Mouse (Mus musculus) kidney, embryonic 14.5 days (tissue): ENCODE measurements around the gene 2310022A10Rik. TPM values are rescaled to one million over a fixed set of nuclear protein-coding genes. Genes with fewer than 3 reads are reported as not detected.
A peak's percentile ranks its signal among the peaks of the same experiment; 100 is the strongest.

Source experiments
- ATAC-seq: fragments of 200-750 bp; cut with Nextera tagmentation; 2 replicates; pipeline ENCODE4 v1.8.0; 2017; ENCODE audit warnings: moderate number of reproducible peaks, mild to moderate bottlenecking, moderate TSS enrichment, moderate library complexity; ENCODE audit not compliant: low FRiP score, low TSS enrichment
- H3K27ac ChIP-seq: fragments of 300-500 bp; sonication (generic); 2 replicates; pipeline ENCODE4 v1.5.1; 2014; ENCODE audit warnings: low read depth, mild to moderate bottlenecking, low read length, moderate library complexity, mixed read lengths
- H3K27me3 ChIP-seq: fragments of 300-500 bp; sonication (generic); 2 replicates; pipeline ENCODE4 v1.6.1; 2014; ENCODE audit warnings: mild to moderate bottlenecking, low read length; ENCODE audit not compliant: control insufficient read depth, insufficient read depth
- H3K36me3 ChIP-seq: fragments of 300-500 bp; sonication (generic); 2 replicates; pipeline ENCODE4 v1.6.1; 2014; ENCODE audit warnings: low read length, mixed read lengths; ENCODE audit not compliant: control insufficient read depth, insufficient read depth
- H3K4me1 ChIP-seq: fragments of 300-500 bp; sonication (generic); 2 replicates; pipeline ENCODE4 v1.6.1; 2014; ENCODE audit warnings: low read length, mixed read lengths; ENCODE audit not compliant: control insufficient read depth, insufficient read depth
- H3K4me2 ChIP-seq: fragments of 300-500 bp; sonication (generic); replicated peaks from 2 replicates; pipeline ENCODE4 v1.6.1; 2014; ENCODE audit warnings: low read depth, mild to moderate bottlenecking, low read length
- H3K4me3 ChIP-seq: fragments of 300-500 bp; sonication (generic); 2 replicates; pipeline ENCODE4 v1.5.1; 2014; ENCODE audit warnings: mild to moderate bottlenecking, low read length
- H3K9ac ChIP-seq: fragments of 300-500 bp; sonication (generic); 2 replicates; pipeline ENCODE4 v1.6.1; 2014; ENCODE audit warnings: low read depth, mild to moderate bottlenecking, low read length, moderate library complexity
- H3K9me3 ChIP-seq: fragments of 300-500 bp; sonication (generic); 2 replicates; pipeline ENCODE4 v1.6.1; 2016; ENCODE audit warnings: low read length; ENCODE audit not compliant: control insufficient read depth
- WGBS: fragments of 180-500 bp; shearing (Covaris S2); extraction: QIAGEN DNeasy Blood & Tissue Kit; methylation state at CpG from one replicate; pipeline ENCODE4 v1.1.7; 2014; 5-methylcytosine and 5-hydroxymethylcytosine counted together
- polyA plus RNA-seq: library from polyadenylated mRNA; unstranded; fragments of >200 nt; fragmentation: Nextera tagmentation; extraction: Ambion mirVana; gene quantifications from 2 replicates; pipeline ENCODE4 v1.2.1, GENCODE M21; 2014

Gene 2310022A10Rik
- polyA plus RNA-seq, 1 experiment from 2014 or later = 21.4 TPM

DNA sequence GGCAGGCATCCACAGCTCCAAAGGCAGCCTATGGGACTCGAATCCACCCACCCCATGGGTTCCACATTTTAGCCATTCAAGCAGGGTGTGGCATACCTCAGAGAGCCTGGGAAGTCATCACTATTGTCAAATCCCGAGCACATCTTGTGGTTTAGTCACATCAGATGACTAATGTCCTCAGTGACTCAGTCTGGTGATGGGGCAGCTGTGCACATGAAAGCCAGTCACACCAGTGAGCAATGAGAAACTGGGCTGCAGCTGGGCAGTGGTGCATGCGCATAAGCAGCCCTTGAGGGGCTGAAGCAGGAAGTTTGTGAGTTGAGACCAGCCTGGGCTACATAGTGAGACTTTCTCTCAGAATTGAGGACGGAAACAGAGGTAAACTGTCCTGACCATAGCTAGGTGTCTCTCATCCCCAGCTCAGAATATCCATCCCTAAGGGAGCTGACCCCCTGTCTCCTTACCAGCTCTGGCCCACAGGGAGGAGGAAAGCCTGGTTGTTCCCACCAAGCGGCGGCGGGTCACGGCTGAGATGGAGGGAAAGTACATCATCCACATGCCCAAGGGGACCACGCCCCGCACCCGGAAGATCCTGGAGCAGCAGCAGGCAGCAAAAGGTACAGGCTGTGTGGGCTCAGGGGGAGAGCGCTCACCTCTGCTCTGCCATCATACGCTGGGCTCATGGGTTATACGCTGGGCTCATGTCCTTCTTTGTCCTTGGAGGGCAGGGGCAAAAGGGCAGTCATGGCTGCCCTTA, 21.3 kb downstream of the 2310022A10Rik start:
- ATAC-seq = no peak
- Histone ChIP-seq H3K9me3 (no peaks in the 10 kb centered on the region), H3K4me1 (no peaks in the 10 kb centered on the region), H3K36me3 (peaks cover 62% of the 10 kb centered on the region), H3K9ac (no peak overlapping the region), H3K4me2 (no peak overlapping the region), H3K4me3 (no peak overlapping the region), H3K27me3 (no peaks in the 10 kb centered on the region), H3K27ac (no peak overlapping the region)
- 90% methylated on average over 14 of the region's 14 CpGs for WGBS

DNA sequence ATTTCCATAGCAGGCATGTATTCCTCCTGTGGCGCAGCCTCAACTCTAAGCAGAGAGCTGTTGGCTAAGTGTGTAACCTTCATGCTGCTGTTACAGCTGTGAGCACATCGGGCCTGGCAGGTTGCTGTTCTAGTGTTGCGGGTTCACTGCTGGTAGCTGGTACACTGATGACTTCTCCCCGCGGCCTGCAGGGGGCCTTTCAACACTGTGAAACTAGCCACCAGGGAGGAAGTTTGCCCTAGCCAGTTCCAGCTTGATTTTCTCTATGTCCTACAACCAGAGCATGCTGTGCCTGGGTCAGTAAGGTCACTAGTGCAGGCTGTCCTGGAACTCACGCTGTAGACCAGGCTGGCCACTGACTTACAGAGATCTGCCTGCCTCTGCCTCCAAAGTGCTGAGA, 23.9 kb downstream of the 2310022A10Rik start:
- H3K27ac ChIP-seq = no peak overlapping the region
- no peaks in the 10 kb centered on the region for H3K27me3 ChIP-seq
- H3K36me3 ChIP-seq = peaks cover 67% of the 10 kb centered on the region
- H3K4me2 ChIP-seq = no peak overlapping the region
- ATAC-seq = 0 out of 2 replicates have a peak, but pooled peaks have one; percentile 24
- no peaks in the 10 kb centered on the region for H3K9me3 ChIP-seq
- 74% methylated on average over 6 of the region's 6 CpGs for WGBS
- no peak overlapping the region for H3K9ac ChIP-seq
- H3K4me1 ChIP-seq = no peaks in the 10 kb centered on the region
- no peak overlapping the region for H3K4me3 ChIP-seq

GRCm38 (mm10) chr7:27577589-27577988, 24.6 kb downstream of the 2310022A10Rik start:
- Histone ChIP-seq H3K4me1 (no peaks in the 10 kb centered on the region), H3K9me3 (no peaks in the 10 kb centered on the region), H3K4me3 (no peak overlapping the region), H3K9ac (no peak overlapping the region), H3K27ac (no peak overlapping the region), H3K36me3 (peaks cover 67% of the 10 kb centered on the region), H3K4me2 (no peak overlapping the region), H3K27me3 (no peaks in the 10 kb centered on the region)
- WGBS = 93% methylated on average over 6 of the region's 6 CpGs
- no peak for ATAC-seq

DNA sequence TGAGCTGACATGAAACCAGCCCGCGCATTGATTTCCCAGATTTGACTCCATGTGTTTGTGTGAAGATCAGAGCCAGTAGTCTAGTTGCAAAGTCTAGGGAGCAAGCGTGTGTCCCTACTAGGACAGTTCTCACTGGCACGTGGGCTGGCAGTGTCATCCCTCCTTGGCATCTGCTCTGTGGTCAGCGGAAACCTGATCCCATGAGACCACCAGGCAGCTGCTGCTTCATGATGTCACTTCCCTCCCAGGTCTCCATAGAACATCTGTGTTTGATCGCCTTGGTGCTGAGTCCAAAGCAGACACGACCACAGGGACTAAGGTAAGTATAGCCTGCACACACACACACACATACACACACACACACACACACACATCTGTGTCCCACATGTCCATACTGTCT, 25.4 kb downstream of the 2310022A10Rik start:
- Histone ChIP-seq H3K4me2 (no peak overlapping the region), H3K9ac (no peak overlapping the region), H3K27me3 (no peaks in the 10 kb centered on the region), H3K36me3 (peaks cover 70% of the 10 kb centered on the region), H3K27ac (no peak overlapping the region), H3K9me3 (no peaks in the 10 kb centered on the region), H3K4me1 (no peaks in the 10 kb centered on the region), H3K4me3 (no peak overlapping the region)
- WGBS = 85% methylated on average over 7 of the region's 7 CpGs
- no peak for ATAC-seq

DNA sequence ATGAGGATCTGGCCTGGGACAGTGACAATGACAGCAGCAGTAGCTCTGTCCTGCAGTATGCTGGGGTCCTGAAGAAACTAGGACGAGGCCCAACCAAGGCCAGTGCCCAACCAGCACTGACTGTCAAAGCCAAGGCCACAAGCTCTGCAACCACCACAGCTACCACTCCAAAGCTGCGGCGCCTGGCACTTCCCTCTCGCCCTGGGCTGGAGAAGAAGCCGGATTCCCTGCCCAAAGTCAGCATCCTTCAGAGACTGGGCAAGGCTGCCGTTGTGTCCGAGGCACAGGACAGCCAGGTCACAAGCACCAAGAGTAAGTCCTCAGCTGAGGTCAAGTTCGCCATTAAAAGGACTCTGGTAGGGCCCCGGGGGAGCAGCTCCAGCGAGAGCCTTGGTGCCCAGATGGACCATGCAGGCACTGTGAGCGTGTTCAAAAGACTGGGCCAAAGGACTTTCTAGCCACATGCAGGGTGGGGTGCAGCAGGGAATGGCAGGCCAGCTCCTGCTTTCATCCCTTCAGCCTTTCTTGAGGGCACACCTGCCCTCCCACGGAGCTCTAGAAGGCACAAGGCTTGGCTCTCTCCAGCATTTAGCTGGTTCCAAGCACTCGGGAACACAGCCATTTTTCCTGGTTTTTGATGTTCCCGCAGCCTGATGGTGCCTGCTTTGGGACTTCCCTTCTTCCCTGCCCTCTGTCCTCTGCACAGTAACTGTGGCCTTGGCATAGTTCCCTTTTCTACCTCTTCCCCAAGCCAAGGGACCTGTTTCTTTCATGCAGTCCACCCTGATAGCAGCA, 27.5 kb downstream of the 2310022A10Rik start:
- no peak overlapping the region for H3K27ac ChIP-seq
- no peaks in the 10 kb centered on the region for H3K9me3 ChIP-seq
- WGBS = 93% methylated on average over 14 of the region's 14 CpGs
- H3K4me3 ChIP-seq = no peak overlapping the region
- no peak for ATAC-seq
- no peak overlapping the region for H3K9ac ChIP-seq
- H3K36me3 ChIP-seq = peaks cover 65% of the 10 kb centered on the region
- no peak overlapping the region for H3K4me2 ChIP-seq
- H3K27me3 ChIP-seq = no peaks in the 10 kb centered on the region
- H3K4me1 ChIP-seq = no peaks in the 10 kb centered on the region

- H3K27me3 ChIP-seq = no peaks in the 10 kb centered on the region
- peaks cover 17% of the 10 kb centered on the region for H3K36me3 ChIP-seq
- H3K9ac ChIP-seq = no peak overlapping the region
- WGBS = 68% methylated on average over 2 of the region's 2 CpGs
- no peaks in the 10 kb centered on the region for H3K4me1 ChIP-seq
- H3K27ac ChIP-seq = no peak overlapping the region
- no peaks in the 10 kb centered on the region for H3K9me3 ChIP-seq
- no peak for ATAC-seq
- H3K4me2 ChIP-seq = no peak overlapping the region
- no peak overlapping the region for H3K4me3 ChIP-seq
Observed at GRCm38 (mm10) chr7:27586861-27587260, 33.8 kb downstream of the 2310022A10Rik start.

DNA sequence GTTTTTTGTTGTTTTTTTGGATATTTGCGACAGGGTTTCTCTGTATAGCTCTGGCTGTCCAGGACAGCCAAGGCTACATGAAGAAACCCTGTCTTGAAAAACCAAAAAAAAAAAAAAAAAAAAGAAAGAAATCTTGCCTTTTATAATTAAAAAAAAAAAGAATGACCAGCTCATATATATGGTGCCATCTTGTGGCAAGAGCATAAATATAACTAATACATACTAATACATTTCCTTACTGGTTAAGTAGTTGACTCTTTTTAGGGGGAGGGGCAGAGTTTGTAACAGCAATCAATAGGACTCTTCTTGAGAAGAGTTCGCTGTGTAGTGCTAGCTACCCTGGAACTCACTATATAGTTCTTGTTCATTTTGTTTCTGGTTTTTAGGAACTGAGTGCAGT, 34.7 kb downstream of the 2310022A10Rik start:
- ATAC-seq = no peak
- H3K4me3 ChIP-seq = no peak overlapping the region
- H3K4me1 ChIP-seq = peaks cover 4% of the 10 kb centered on the region
- 85% methylated on average over 2 of the region's 2 CpGs for WGBS
- no peak overlapping the region for H3K27ac ChIP-seq
- no peaks in the 10 kb centered on the region for H3K27me3 ChIP-seq
- H3K9ac ChIP-seq = no peak overlapping the region
- H3K9me3 ChIP-seq = no peaks in the 10 kb centered on the region
- no peak overlapping the region for H3K4me2 ChIP-seq
- peaks cover 10% of the 10 kb centered on the region for H3K36me3 ChIP-seq

DNA sequence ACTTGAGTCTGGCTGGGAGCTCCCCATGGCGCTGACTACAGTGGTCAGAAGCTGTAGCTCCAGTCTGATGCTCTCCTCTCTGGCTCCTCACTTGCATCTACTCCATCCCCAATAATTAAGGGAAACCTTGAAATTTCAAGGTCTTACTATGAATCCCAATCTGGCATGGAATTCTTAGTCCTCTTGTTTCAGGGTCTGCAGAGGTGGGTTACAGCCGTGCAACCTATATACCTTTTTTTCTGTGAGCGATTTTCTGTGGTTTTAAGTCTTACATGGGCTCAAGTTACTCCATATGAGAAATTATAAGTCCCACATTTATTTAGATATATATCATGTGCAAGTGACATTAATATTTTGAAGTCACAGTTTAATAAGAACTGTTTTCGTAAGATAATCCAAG, 37.1 kb downstream of the 2310022A10Rik start:
- H3K27ac ChIP-seq = no peak overlapping the region
- H3K9me3 ChIP-seq = no peaks in the 10 kb centered on the region
- peaks cover 16% of the 10 kb centered on the region for H3K4me1 ChIP-seq
- no peak overlapping the region for H3K4me2 ChIP-seq
- H3K36me3 ChIP-seq = peaks cover 3% of the 10 kb centered on the region; the same call in 1 of the 2 replicates
- H3K4me3 ChIP-seq = no peak overlapping the region
- no peak for ATAC-seq
- no peak overlapping the region for H3K9ac ChIP-seq
- no peaks in the 10 kb centered on the region for H3K27me3 ChIP-seq
- WGBS = 94% methylated on average over 4 of the region's 4 CpGs
